8 mouse cellular contexts compared by ENCODE assay signal in the genomic region with DNA sequence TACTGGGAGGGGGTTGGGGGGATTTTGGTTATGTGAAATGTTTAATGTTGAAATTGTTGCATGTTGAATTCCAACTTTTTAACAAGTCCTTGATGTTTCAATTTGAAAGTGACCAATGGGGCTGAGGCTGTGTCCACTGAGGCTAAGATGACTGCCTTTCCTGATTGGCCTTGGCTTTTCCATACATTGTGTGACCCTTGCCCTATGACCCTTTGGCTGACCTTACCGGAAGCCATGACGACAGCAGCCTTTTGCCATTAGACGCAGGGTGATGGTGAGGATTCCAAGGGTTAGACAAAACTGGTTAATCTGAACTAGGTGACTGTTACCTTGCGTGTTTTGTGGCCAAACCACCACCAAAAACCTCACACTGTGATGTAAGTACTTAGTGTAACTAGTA. TPM values are rescaled to one million over a fixed set of nuclear protein-coding genes. Genes with fewer than 3 reads are reported as not detected.
A peak's percentile ranks its signal among the peaks of the same experiment; 100 is the strongest.
DNase-seq lines count a peak whose midpoint lies in the region; ATAC-seq and TF ChIP-seq lines count a peak whose summit lies in the region.

No protein-coding gene starts in this region.

- WGBS in intestine, postnatal 0 days, result 33% methylated on average over 4 of the region's 4 CpGs
- WGBS in midbrain, postnatal 0 days, result 41% methylated on average over 4 of the region's 4 CpGs
- 75% methylated on average over 4 of the region's 4 CpGs for WGBS in thymus, adult 2 months

- no peaks in the 10 kb centered on the region for H3K27me3 ChIP-seq in intestine, postnatal 0 days (replicated peaks; ENCODE audit: control insufficient read depth, insufficient read depth, low read length)
- no peaks in the 10 kb centered on the region for H3K27me3 ChIP-seq in midbrain, postnatal 0 days (ENCODE audit: insufficient read depth, low read length)
- no peaks in the 10 kb centered on the region; the same call in 1 of the 2 replicates for H3K27me3 ChIP-seq in thymus, adult 2 months (ENCODE audit: control insufficient read depth, insufficient read depth, low read length)

- no peak overlapping the region for H3K9ac ChIP-seq in intestine, postnatal 0 days (ENCODE audit: low read depth, low read length)
- H3K9ac ChIP-seq in midbrain, postnatal 0 days (replicated peaks; ENCODE audit: low read length, poor library complexity, severe bottlenecking), result peak overlapping the region; percentile 13; the same call in 1 of the 2 replicates

- H3K4me2 ChIP-seq in intestine, postnatal 0 days (replicated peaks; ENCODE audit: low read depth), result peak overlapping the region; percentile 92
- H3K4me2 ChIP-seq in midbrain, postnatal 0 days (ENCODE audit: low read depth, low read length, poor library complexity, severe bottlenecking), result peak overlapping the region; percentile 85

- peaks cover 4% of the 10 kb centered on the region; the same call in 1 of the 2 replicates for H3K4me1 ChIP-seq in intestine, postnatal 0 days (replicated peaks; ENCODE audit: control insufficient read depth, insufficient read depth, low read length)
- H3K4me1 ChIP-seq in midbrain, postnatal 0 days (ENCODE audit: insufficient read depth, low read length), result no peaks in the 10 kb centered on the region
- H3K4me1 ChIP-seq in thymus, adult 2 months (replicated peaks; ENCODE audit: control insufficient read depth, insufficient read depth, low read length), result peaks cover 4% of the 10 kb centered on the region

- H3K36me3 ChIP-seq in intestine, postnatal 0 days (ENCODE audit: control insufficient read depth, insufficient read depth), result peaks cover 42% of the 10 kb centered on the region
- peaks cover 28% of the 10 kb centered on the region for H3K36me3 ChIP-seq in midbrain, postnatal 0 days (ENCODE audit: insufficient read depth, low read length)
- H3K36me3 ChIP-seq in thymus, adult 2 months (ENCODE audit: control insufficient read depth, insufficient read depth, low read length), result peaks cover 49% of the 10 kb centered on the region

- no peak for TF ChIP-seq POLR2A in thymus, adult 2 months (IDR thresholded peaks at IDR 0.05; ENCODE audit: control insufficient read depth, extremely low read depth, insufficient read depth, low read length, poor library complexity)

- peak overlapping the region; percentile 98 for H3K4me3 ChIP-seq in intestine, postnatal 0 days (ENCODE audit: low read depth, low read length)
- peak overlapping the region; percentile 97 for H3K4me3 ChIP-seq in midbrain, postnatal 0 days (ENCODE audit: low read depth, low read length)
- H3K4me3 ChIP-seq in thymus, adult 2 months (ENCODE audit: control insufficient read depth, insufficient read depth, low read length), result no peak overlapping the region

- TF ChIP-seq CTCF in intestine, postnatal 0 days (IDR thresholded peaks at IDR 0.05; ENCODE audit: low read depth), result no peak
- TF ChIP-seq CTCF in midbrain, postnatal 0 days (IDR thresholded peaks at IDR 0.05), result no peak
- no peak for TF ChIP-seq CTCF in thymus, adult 2 months (IDR thresholded peaks at IDR 0.05; ENCODE audit: borderline replicate concordance, control insufficient read depth, extremely low read depth, insufficient read depth, low read length, poor library complexity)

- H3K9me3 ChIP-seq in intestine, postnatal 0 days (ENCODE audit: control insufficient read depth), result no peaks in the 10 kb centered on the region
- H3K9me3 ChIP-seq in midbrain, postnatal 0 days (ENCODE audit: low read length), result no peaks in the 10 kb centered on the region

- H3K27ac ChIP-seq in intestine, postnatal 0 days (ENCODE audit: low read depth, low read length), result no peak overlapping the region
- no peak overlapping the region for H3K27ac ChIP-seq in midbrain, postnatal 0 days (ENCODE audit: low read depth, low read length)
- no peak overlapping the region for H3K27ac ChIP-seq in thymus, adult 2 months (ENCODE audit: control insufficient read depth, insufficient read depth, low read length)

- DNase-seq in adrenal gland, adult (ENCODE audit: inconsistent age in 2 of 2, low spot score in 1 of 2), result peak; percentile 43 to 70
- DNase-seq in adrenal gland, adult 18-20 months (ENCODE audit: low spot score in 2 of 2), result no peak
- peak; percentile 25 for DNase-seq in 416B (ENCODE audit: low read depth)
- DNase-seq in embryo, embryonic 9.5 days (ENCODE audit: extremely low spot score), result peak; percentile 52
- no peak for DNase-seq in midbrain, postnatal 0 days (ENCODE audit: low spot score)
- no peak for DNase-seq in thymus, adult 2 months
- DNase-seq in right cerebral cortex, postnatal 36 days (ENCODE audit: low spot score in 2 of 2), result no peak

- ATAC-seq in intestine, postnatal 0 days, result no peak
- ATAC-seq in midbrain, postnatal 0 days (ENCODE audit: low FRiP score), result no peak

RNA-seq across cellular contexts. Expression of a gene that starts 1.4 kb away (rescaled TPM):
- total RNA-seq in adrenal gland, adult 18-20 months (2021), result 100 to 1,000 TPM; 172 to 220 TPM
- polyA plus RNA-seq in intestine, postnatal 0 days (2015; fragmentation: Nextera tagmentation; extraction: Ambion mirVana), result 57.7 and 65.8 TPM in 2 replicates
- 101 and 138 TPM in 2 replicates for total RNA-seq in midbrain, postnatal 0 days (2014; rRNA removed)
- polyA plus RNA-seq in midbrain, postnatal 0 days (2015; fragmentation: Nextera tagmentation; extraction: Ambion mirVana), result 134 and 135 TPM in 2 replicates
- polyA plus RNA-seq in thymus, adult 2 months (2012; rRNA removed), result 194 and 237 TPM in 2 replicates

RNA-seq across cellular contexts. Expression of a gene that starts 10.6 kb away (rescaled TPM):
- total RNA-seq in adrenal gland, adult 18-20 months (2021), result under 1 TPM in 1 of 2 experiments, not detected in 1; 0.51 TPM
- 0.04 and 0.25 TPM in 2 replicates for polyA plus RNA-seq in intestine, postnatal 0 days (2015; fragmentation: Nextera tagmentation; extraction: Ambion mirVana)
- 16.9 and 21.1 TPM in 2 replicates for total RNA-seq in midbrain, postnatal 0 days (2014; rRNA removed)
- 10.2 and 11.9 TPM in 2 replicates for polyA plus RNA-seq in midbrain, postnatal 0 days (2015; fragmentation: Nextera tagmentation; extraction: Ambion mirVana)
- polyA plus RNA-seq in thymus, adult 2 months (2012; rRNA removed), result 0.19 and 0.36 TPM in 2 replicates

RNA-seq across cellular contexts. Expression of a gene that starts 54.4 kb away (rescaled TPM):
- under 1 TPM in 1 of 2 experiments, not detected in 1; 0.63 TPM for total RNA-seq in adrenal gland, adult 18-20 months (2021)
- 5.2 and 5.4 TPM in 2 replicates for polyA plus RNA-seq in intestine, postnatal 0 days (2015; fragmentation: Nextera tagmentation; extraction: Ambion mirVana)
- total RNA-seq in midbrain, postnatal 0 days (2014; rRNA removed), result 0.14 TPM in 1 of 2 replicates, not detected in the other
- polyA plus RNA-seq in midbrain, postnatal 0 days (2015; fragmentation: Nextera tagmentation; extraction: Ambion mirVana), result not detected in 2 replicates
- polyA plus RNA-seq in thymus, adult 2 months (2012; rRNA removed), result 0.22 and 0.24 TPM in 2 replicates

Comparison
In these comparisons a context has a peak if more than half of its experiments do, and no peak if none do; other contexts are left out.
1. DNase-seq: peak in adrenal gland, adult (2 of 2), 416B (single experiment) and embryo, embryonic 9.5 days (single experiment); none in adrenal gland, adult 18-20 months (0 of 2), midbrain, postnatal 0 days (single experiment), thymus, adult 2 months (single experiment) and right cerebral cortex, postnatal 36 days (0 of 2).